Mouse (Mus musculus) small intestine, adult 2 months (tissue): Measurements from ENCODE around the gene Washc4.

Source experiments
- CTCF ChIP-seq: fragments of 200-500 bp; IDR thresholded peaks from 2 replicates; pipeline ENCODE4 v1.5.1; 2012; ENCODE audit warnings: low read depth, mild to moderate bottlenecking, control low read depth, inconsistent platforms, low read length, moderate library complexity, mixed read lengths; ENCODE audit not compliant: insufficient replicate concordance, insufficient read length; ENCODE audit errors: extremely low read depth
- POLR2A ChIP-seq: fragments of 200-500 bp; IDR thresholded peaks from 2 replicates; pipeline ENCODE4 v1.6.1; 2012; ENCODE audit warnings: low read depth, mild to moderate bottlenecking, control low read depth, inconsistent platforms, low read length, moderate library complexity

DNA sequence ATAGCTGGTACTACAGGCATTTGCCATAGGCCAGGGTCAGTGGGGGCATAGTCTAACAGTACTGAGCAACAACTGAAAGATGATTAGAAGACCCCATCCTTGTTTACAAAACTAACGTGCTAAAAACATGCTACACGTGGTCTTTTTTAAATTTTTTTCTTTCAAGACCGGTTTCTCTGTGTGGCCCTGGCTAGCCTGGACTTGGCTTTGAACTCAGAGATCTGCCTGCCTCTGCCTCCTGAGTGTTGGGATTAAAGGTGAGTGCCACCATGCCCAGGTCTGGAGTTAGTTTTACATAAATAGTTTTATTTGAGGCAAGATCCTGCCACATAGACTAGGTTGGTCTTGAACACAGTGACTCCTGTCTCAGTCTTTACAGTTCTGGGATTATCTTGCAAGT, 63.6 kb downstream of the Washc4 start:
- TF ChIP-seq POLR2A (no peak), CTCF (no peak)
